Mouse (Mus musculus) CD8-positive naive resting alpha-beta T cell, adult 2 months (primary cell): Measurements from ENCODE around the gene Cdadc1.

ENCODE experiments used
- DNase-seq, 2 experiments: peaks; one replicate each; pipeline ENCODE4 v3.0.0; 2022; ENCODE audit warnings: low read depth in 2 of 2, low spot score in 2 of 2

The Cdadc1 gene

GRCm38 (mm10) chr14:59546162-59546880, 51.4 kb downstream of the Cdadc1 start:
- no peak for DNase-seq

GRCm38 (mm10) chr14:59543956-59544355, 53.8 kb downstream of the Cdadc1 start:
- DNase-seq, result no peak

GRCm38 (mm10) chr14:59543158-59543826, 54.5 kb downstream of the Cdadc1 start:
- no peak for DNase-seq

DNA sequence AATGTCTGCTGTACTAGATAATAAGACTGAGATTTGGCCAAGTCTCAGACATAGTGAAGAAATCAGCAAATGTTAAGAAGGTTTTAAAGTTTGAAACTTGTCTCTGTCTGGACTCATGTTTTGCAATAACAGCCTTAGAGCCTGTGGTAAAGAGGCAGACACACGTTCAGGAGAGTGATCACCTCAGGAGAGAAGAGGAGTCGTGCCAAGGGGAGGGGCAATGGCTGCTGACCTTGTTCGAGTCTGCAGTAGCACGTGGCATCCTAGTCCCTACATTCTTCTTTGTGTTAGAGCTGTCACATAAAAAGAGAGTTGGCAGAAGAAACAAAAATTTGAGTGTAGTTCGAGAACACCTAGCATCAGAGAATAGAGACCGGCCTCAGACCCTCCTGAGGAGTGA, 57.0 kb downstream of the Cdadc1 start:
- DNase-seq, result no peak

DNA sequence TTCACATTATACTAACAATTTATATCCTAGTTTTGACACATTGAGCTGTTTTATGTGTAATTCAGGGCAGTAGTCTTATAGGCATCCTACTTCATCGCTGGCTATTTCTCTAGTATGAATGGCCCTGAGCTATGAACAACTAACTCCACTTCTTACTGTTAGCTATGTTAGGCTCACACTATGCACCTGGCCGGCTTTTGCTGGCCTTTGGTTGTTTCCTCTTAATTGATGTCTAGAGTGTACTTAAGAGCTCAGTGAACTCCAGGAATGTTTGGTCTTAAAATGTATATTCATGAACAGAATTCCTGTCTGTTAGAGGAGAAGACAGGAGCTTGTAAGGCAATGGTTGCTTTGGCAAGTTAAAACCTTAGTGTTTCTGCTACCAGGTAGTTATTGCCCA, 57.5 kb downstream of the Cdadc1 start:
- DNase-seq, result no peak

DNA sequence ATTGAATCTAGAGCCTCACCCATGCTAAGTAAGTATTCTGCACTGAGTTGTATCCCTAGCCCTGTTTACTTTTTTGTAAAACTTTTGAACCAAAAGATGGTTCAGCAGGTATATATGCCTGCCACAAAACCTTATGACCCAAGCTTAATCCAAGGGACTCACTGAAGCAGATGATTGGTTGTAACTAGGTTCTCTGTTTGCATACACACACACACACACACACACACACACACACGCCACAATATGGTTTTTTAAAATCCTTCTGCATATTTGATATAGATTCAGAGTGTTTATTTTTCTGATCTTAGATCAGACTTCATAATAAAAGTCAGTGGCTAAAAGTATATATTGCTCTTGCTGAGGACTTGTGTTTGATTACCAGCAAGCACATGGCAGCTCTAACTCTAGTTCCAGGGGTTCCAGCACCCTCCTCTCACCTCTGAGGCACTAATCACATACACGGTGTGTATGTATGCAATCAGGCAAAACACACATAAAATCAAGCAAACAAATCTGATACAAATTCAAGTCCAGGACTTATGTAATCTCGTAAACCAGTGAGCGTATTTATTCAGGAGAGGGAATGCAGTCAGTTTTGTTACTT, 59.8 kb downstream of the Cdadc1 start:
- no peak for DNase-seq

GRCm38 (mm10) chr14:59533908-59534307, 63.9 kb downstream of the Cdadc1 start:
- no peak for DNase-seq

DNA sequence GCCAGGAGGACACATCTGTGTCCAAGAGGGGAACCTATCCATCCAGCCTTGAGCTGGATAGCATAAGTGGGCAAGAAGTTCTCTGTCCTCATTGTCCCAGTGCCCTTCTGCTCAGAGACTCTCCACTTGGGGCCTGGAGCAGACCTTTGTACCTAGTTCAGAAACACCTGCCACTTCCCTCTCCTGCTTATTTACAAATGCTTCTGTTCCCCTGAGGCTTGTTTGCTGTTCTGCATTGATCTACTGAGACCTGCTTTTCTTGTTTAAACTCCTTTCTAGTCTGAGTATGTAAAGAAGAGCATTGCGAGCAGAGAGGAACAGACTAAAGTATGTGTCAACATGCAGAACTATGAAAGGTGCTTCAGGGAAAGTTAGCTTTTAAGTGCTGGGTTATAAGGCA, 64.8 kb downstream of the Cdadc1 start:
- DNase-seq, result no peak

- DNase-seq, result no peak
Measured at GRCm38 (mm10) chr14:59530801-59531200, 67.0 kb downstream of the Cdadc1 start.

- DNase-seq, result no peak
Measured at GRCm38 (mm10) chr14:59525843-59526242, 71.9 kb downstream of the Cdadc1 start.

DNA sequence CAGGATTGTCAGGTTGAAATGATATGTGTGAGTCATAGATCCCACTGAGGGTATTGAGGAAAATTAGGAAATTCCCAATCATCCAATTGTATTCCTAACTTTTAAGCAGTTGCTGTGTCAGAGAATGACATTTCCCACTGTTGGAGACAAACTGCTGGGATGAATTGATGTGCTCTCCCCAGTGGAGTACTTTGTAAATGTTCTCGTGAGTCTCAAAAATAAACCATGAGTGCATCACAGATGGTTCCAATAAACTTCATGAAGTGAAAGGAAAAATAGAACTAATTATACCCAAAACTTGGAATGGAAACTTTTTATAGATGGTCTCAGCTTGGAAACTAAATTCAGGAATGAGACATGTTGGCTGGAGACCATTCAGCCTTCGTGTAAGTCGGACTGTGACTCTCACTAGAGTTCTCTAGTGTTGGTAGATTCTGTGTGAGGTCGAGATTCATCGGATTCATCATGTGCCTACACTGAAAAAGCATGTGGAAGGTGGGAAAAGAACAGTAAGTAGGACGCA, 83.8 kb downstream of the Cdadc1 start:
- DNase-seq, result no peak
